Mouse (Mus musculus) intestine, postnatal 0 days (tissue): ENCODE results near the gene Abtb2. TPM values are rescaled to one million over a fixed set of nuclear protein-coding genes. Genes with fewer than 3 reads are reported as not detected.
A peak's percentile ranks its signal among the peaks of the same experiment; 100 is the strongest.

Source experiments
- ATAC-seq: fragments of 200-750 bp; cut with Nextera tagmentation; 2 replicates; pipeline ENCODE4 v1.8.0; 2017; ENCODE audit warnings: mild to moderate bottlenecking, moderate TSS enrichment, moderate library complexity
- H3K27ac ChIP-seq: fragments of 300-500 bp; sonication (generic); 2 replicates; pipeline ENCODE4 v1.5.1; 2014; ENCODE audit warnings: mild to moderate bottlenecking, low read depth, low read length, moderate library complexity
- H3K27me3 ChIP-seq: fragments of 300-500 bp; sonication (generic); replicated peaks from 2 replicates; pipeline ENCODE4 v1.6.1; 2014; ENCODE audit warnings: low read length, mixed read lengths; ENCODE audit not compliant: control insufficient read depth, insufficient read depth
- H3K36me3 ChIP-seq: fragments of 300-500 bp; sonication (generic); 2 replicates; pipeline ENCODE4 v1.6.1; 2014; ENCODE audit warnings: mild to moderate bottlenecking, moderate library complexity; ENCODE audit not compliant: control insufficient read depth, insufficient read depth
- H3K4me1 ChIP-seq: fragments of 300-500 bp; sonication (generic); replicated peaks from 2 replicates; pipeline ENCODE4 v1.6.1; 2014; ENCODE audit warnings: antibody characterized with exemption, low read length, mixed read lengths; ENCODE audit not compliant: control insufficient read depth, insufficient read depth
- H3K4me2 ChIP-seq: fragments of 300-500 bp; sonication (generic); replicated peaks from 2 replicates; pipeline ENCODE4 v1.6.1; 2014; ENCODE audit warnings: low read depth, mild to moderate bottlenecking, moderate library complexity
- H3K4me3 ChIP-seq: fragments of 300-500 bp; sonication (generic); 2 replicates; pipeline ENCODE4 v1.5.1; 2014; ENCODE audit warnings: low read depth, low read length
- H3K9ac ChIP-seq: fragments of 300-500 bp; sonication (generic); 2 replicates; pipeline ENCODE4 v1.6.1; 2014; ENCODE audit warnings: mild to moderate bottlenecking, low read depth, low read length
- H3K9me3 ChIP-seq: fragments of 300-500 bp; sonication (generic); 2 replicates; pipeline ENCODE4 v1.6.1; 2016; ENCODE audit warnings: mixed run types; ENCODE audit not compliant: control insufficient read depth
- CTCF ChIP-seq: sonication (generic); IDR thresholded peaks from 2 replicates; pipeline ENCODE4 v1.5.1; 2016; ENCODE audit warnings: low read depth, mild to moderate bottlenecking, control low read depth, antibody characterized with exemption, moderate library complexity
- WGBS: fragments of 180-500 bp; shearing (Covaris S2); extraction: QIAGEN DNeasy Blood & Tissue Kit; methylation state at CpG from one replicate; pipeline ENCODE4 v1.1.7; 2014; 5-methylcytosine and 5-hydroxymethylcytosine counted together
- polyA plus RNA-seq: library from polyadenylated mRNA; unstranded; fragments of >200 nt; fragmentation: Nextera tagmentation; extraction: Ambion mirVana; gene quantifications from 2 replicates; pipeline ENCODE4 v1.2.1, GENCODE M21; 2015

Abtb2 gene
- polyA plus RNA-seq, 1 experiment from 2014 or later = 3.8 TPM

GRCm38 (mm10) chr2:103707056-103707776, 141.1 kb downstream of the Abtb2 start:
- TF ChIP-seq CTCF = no peak
- no peak for ATAC-seq
- Histone ChIP-seq H3K27ac (no peak overlapping the region), H3K4me3 (no peak overlapping the region), H3K4me1 (no peaks in the 10 kb centered on the region), H3K4me2 (no peak overlapping the region), H3K9me3 (no peaks in the 10 kb centered on the region), H3K36me3 (peaks cover 37% of the 10 kb centered on the region), H3K27me3 (no peaks in the 10 kb centered on the region), H3K9ac (no peak overlapping the region)
- 80% methylated on average over 6 of the region's 6 CpGs for WGBS

GRCm38 (mm10) chr2:103710849-103711248, 144.7 kb downstream of the Abtb2 start:
- no peak overlapping the region for H3K27ac ChIP-seq
- WGBS = 81% methylated on average over 7 of the region's 7 CpGs
- no peak overlapping the region for H3K4me2 ChIP-seq
- H3K9ac ChIP-seq = no peak overlapping the region
- no peak for TF ChIP-seq CTCF
- H3K4me1 ChIP-seq = no peaks in the 10 kb centered on the region
- no peak overlapping the region for H3K4me3 ChIP-seq
- peaks cover 22% of the 10 kb centered on the region for H3K36me3 ChIP-seq
- no peak for ATAC-seq
- no peaks in the 10 kb centered on the region for H3K9me3 ChIP-seq
- no peaks in the 10 kb centered on the region for H3K27me3 ChIP-seq

- no peak overlapping the region for H3K9ac ChIP-seq
- ATAC-seq = peak; percentile 44
- TF ChIP-seq CTCF = no peak
Observed at GRCm38 (mm10) chr2:103713831-103714230, 147.7 kb downstream of the Abtb2 start.

GRCm38 (mm10) chr2:103714412-103714811, 148.3 kb downstream of the Abtb2 start:
- TF ChIP-seq CTCF = no peak
- Histone ChIP-seq H3K9me3 (no peaks in the 10 kb centered on the region), H3K36me3 (peaks cover 28% of the 10 kb centered on the region; the same call in 1 of the 2 replicates), H3K9ac (no peak overlapping the region), H3K27ac (no peak overlapping the region), H3K4me2 (no peak overlapping the region), H3K27me3 (no peaks in the 10 kb centered on the region), H3K4me3 (no peak overlapping the region), H3K4me1 (no peaks in the 10 kb centered on the region)
- 64% methylated on average over 4 of the region's 4 CpGs for WGBS
- no peak for ATAC-seq

More at GRCm38 (mm10) chr2:103713831-103714230, 147.7 kb downstream of the Abtb2 start:
- 48% methylated on average over 7 of the region's 7 CpGs for WGBS
- no peak overlapping the region for H3K4me2 ChIP-seq
- H3K4me1 ChIP-seq = no peaks in the 10 kb centered on the region
- H3K27ac ChIP-seq = no peak overlapping the region
- no peaks in the 10 kb centered on the region for H3K9me3 ChIP-seq
- no peaks in the 10 kb centered on the region for H3K27me3 ChIP-seq
- H3K4me3 ChIP-seq = no peak overlapping the region
- peaks cover 28% of the 10 kb centered on the region; the same call in 1 of the 2 replicates for H3K36me3 ChIP-seq

- no peak overlapping the region for H3K4me2 ChIP-seq
- H3K36me3 ChIP-seq = peaks cover 42% of the 10 kb centered on the region
- WGBS = 64% methylated on average over 8 of the region's 8 CpGs
- no peaks in the 10 kb centered on the region for H3K4me1 ChIP-seq
- H3K27me3 ChIP-seq = no peaks in the 10 kb centered on the region
- H3K27ac ChIP-seq = no peak overlapping the region
- no peak overlapping the region for H3K9ac ChIP-seq
- TF ChIP-seq CTCF = peak; percentile 94
- H3K4me3 ChIP-seq = no peak overlapping the region
- H3K9me3 ChIP-seq = no peaks in the 10 kb centered on the region
- peak; percentile 48 for ATAC-seq
Observed at GRCm38 (mm10) chr2:103718594-103719291, 152.6 kb downstream of the Abtb2 start.

- Histone ChIP-seq H3K9ac (no peak overlapping the region), H3K4me2 (no peak overlapping the region), H3K27ac (no peak overlapping the region), H3K27me3 (no peaks in the 10 kb centered on the region), H3K9me3 (no peaks in the 10 kb centered on the region), H3K4me1 (no peaks in the 10 kb centered on the region), H3K36me3 (peaks cover 47% of the 10 kb centered on the region), H3K4me3 (no peak overlapping the region)
- WGBS = 92% methylated on average over 7 of the region's 7 CpGs
- no peak for ATAC-seq
- TF ChIP-seq CTCF = no peak
Observed at GRCm38 (mm10) chr2:103719292-103719646, 153.2 kb downstream of the Abtb2 start.
